Mouse (Mus musculus): ENCODE data around the gene Shroom1. TPM values are rescaled to one million over a fixed set of nuclear protein-coding genes. Genes with fewer than 3 reads are reported as not detected.

Gene Shroom1
- polyA plus RNA-seq, 1 experiment from 2014 or later: 1.5 TPM

- peaks cover 9% of the 10 kb centered on the region; the same call in 1 of the 2 replicates for H3K36me3 ChIP-seq
- no peaks in the 10 kb centered on the region for H3K9me3 ChIP-seq (replicated peaks)
- peak overlapping the region; percentile 95 for H3K4me2 ChIP-seq
- H3K4me3 ChIP-seq (replicated peaks): peak overlapping the region; percentile 78
- WGBS (ENCODE audit: insufficient replicate concordance): 32% methylated on average over 4 of the region's 4 CpGs
- ATAC-seq (ENCODE audit: low read depth) (peak; percentile 80), DNase-seq (peak; percentile 57)
- H3K27ac ChIP-seq: peak overlapping the region; percentile 98
- H3K27me3 ChIP-seq: peaks cover 44% of the 10 kb centered on the region
- peak overlapping the region; percentile 85 for H3K9ac ChIP-seq
- peaks cover 82% of the 10 kb centered on the region for H3K4me1 ChIP-seq (replicated peaks)
These were observed 24.2 kb downstream of the Shroom1 start for GRCm38 (mm10) chr11:53481088-53481730.

- peak overlapping the region; percentile 67 for H3K9ac ChIP-seq
- 26% methylated on average over 9 of the region's 9 CpGs for WGBS (ENCODE audit: insufficient replicate concordance)
- H3K4me1 ChIP-seq (replicated peaks): peaks cover 90% of the 10 kb centered on the region
- peaks cover 45% of the 10 kb centered on the region for H3K27me3 ChIP-seq
- H3K27ac ChIP-seq: peak overlapping the region; percentile 98
- H3K4me3 ChIP-seq (replicated peaks): peak overlapping the region; percentile 35
- peaks cover 3% of the 10 kb centered on the region; the same call in 1 of the 2 replicates for H3K36me3 ChIP-seq
- H3K9me3 ChIP-seq (replicated peaks): no peaks in the 10 kb centered on the region
- peak overlapping the region; percentile 63 for H3K4me2 ChIP-seq
- DNase-seq (peak; percentile 67), ATAC-seq (ENCODE audit: low read depth) (peak; percentile 85)
These were observed 26.3 kb downstream of the Shroom1 start for GRCm38 (mm10) chr11:53483159-53483891.

GRCm38 (mm10) chr11:53485719-53486118 is 28.7 kb downstream of the Shroom1 start:
- Histone ChIP-seq H3K27ac (peak overlapping the region; percentile 98; the same call in 1 of the 2 replicates), H3K9me3 (replicated peaks) (no peaks in the 10 kb centered on the region), H3K4me3 (replicated peaks) (no peak overlapping the region), H3K36me3 (no peaks in the 10 kb centered on the region), H3K9ac (no peak overlapping the region), H3K4me2 (no peak overlapping the region), H3K27me3 (peaks cover 26% of the 10 kb centered on the region), H3K4me1 (replicated peaks) (peaks cover 66% of the 10 kb centered on the region)
- 31% methylated on average over 3 of the region's 3 CpGs for WGBS (ENCODE audit: insufficient replicate concordance)
- no peak for DNase-seq
- ATAC-seq (ENCODE audit: low read depth): no peak

- 83% methylated on average over 3 of the region's 3 CpGs for WGBS (ENCODE audit: insufficient replicate concordance)
- H3K36me3 ChIP-seq: no peaks in the 10 kb centered on the region
- peaks cover 61% of the 10 kb centered on the region for H3K4me1 ChIP-seq (replicated peaks)
- no peaks in the 10 kb centered on the region for H3K9me3 ChIP-seq (replicated peaks)
- H3K4me3 ChIP-seq (replicated peaks): no peak overlapping the region
- no peak overlapping the region for H3K4me2 ChIP-seq
- ATAC-seq (ENCODE audit: low read depth): no peak
- H3K9ac ChIP-seq: no peak overlapping the region
- DNase-seq: no peak
- peaks cover 26% of the 10 kb centered on the region for H3K27me3 ChIP-seq
- H3K27ac ChIP-seq: no peak overlapping the region
These were observed 29.3 kb downstream of the Shroom1 start for GRCm38 (mm10) chr11:53486351-53486750.

GRCm38 (mm10) chr11:53486822-53487594 is 30.0 kb downstream of the Shroom1 start:
- H3K27me3 ChIP-seq: peaks cover 26% of the 10 kb centered on the region
- DNase-seq (no peak), ATAC-seq (ENCODE audit: low read depth) (no peak)
- no peaks in the 10 kb centered on the region for H3K36me3 ChIP-seq
- 11% methylated on average over 27 of the region's 27 CpGs for WGBS (ENCODE audit: insufficient replicate concordance)
- peak overlapping the region; percentile 28; the same call in 1 of the 2 replicates for H3K9ac ChIP-seq
- no peak overlapping the region for H3K27ac ChIP-seq
- peak overlapping the region; percentile 47 for H3K4me2 ChIP-seq
- H3K9me3 ChIP-seq (replicated peaks): no peaks in the 10 kb centered on the region
- H3K4me3 ChIP-seq (replicated peaks): no peak overlapping the region; the same call in 1 of the 2 replicates
- peaks cover 54% of the 10 kb centered on the region for H3K4me1 ChIP-seq (replicated peaks)

- H3K27me3 ChIP-seq: peaks cover 26% of the 10 kb centered on the region
- H3K9ac ChIP-seq: no peak overlapping the region
- H3K4me3 ChIP-seq (replicated peaks): no peak overlapping the region
- no peak for ATAC-seq (ENCODE audit: low read depth)
- H3K36me3 ChIP-seq: no peaks in the 10 kb centered on the region
- peaks cover 36% of the 10 kb centered on the region for H3K4me1 ChIP-seq (replicated peaks)
- H3K4me2 ChIP-seq: no peak overlapping the region
- H3K9me3 ChIP-seq (replicated peaks): no peaks in the 10 kb centered on the region
- no peak for DNase-seq
- 89% methylated on average over 5 of the region's 5 CpGs for WGBS (ENCODE audit: insufficient replicate concordance)
- no peak overlapping the region for H3K27ac ChIP-seq
These were observed 32.0 kb downstream of the Shroom1 start for GRCm38 (mm10) chr11:53489007-53489406.

GRCm38 (mm10) chr11:53489421-53489820 is 32.4 kb downstream of the Shroom1 start:
- no peak for DNase-seq
- H3K4me2 ChIP-seq: no peak overlapping the region
- no peak overlapping the region for H3K4me3 ChIP-seq (replicated peaks)
- H3K9ac ChIP-seq: no peak overlapping the region
- no peaks in the 10 kb centered on the region for H3K36me3 ChIP-seq
- H3K27ac ChIP-seq: no peak overlapping the region
- peaks cover 26% of the 10 kb centered on the region for H3K27me3 ChIP-seq
- 84% methylated on average over 9 of the region's 9 CpGs for WGBS (ENCODE audit: insufficient replicate concordance)
- no peaks in the 10 kb centered on the region for H3K9me3 ChIP-seq (replicated peaks)
- no peak for ATAC-seq (ENCODE audit: low read depth)
- H3K4me1 ChIP-seq (replicated peaks): peaks cover 32% of the 10 kb centered on the region

GRCm38 (mm10) chr11:53491954-53492401 is 35.0 kb downstream of the Shroom1 start:
- peaks cover 19% of the 10 kb centered on the region for H3K27me3 ChIP-seq
- no peaks in the 10 kb centered on the region for H3K9me3 ChIP-seq (replicated peaks)
- WGBS (ENCODE audit: insufficient replicate concordance): 15% methylated on average over 8 of the region's 8 CpGs
- peaks cover 8% of the 10 kb centered on the region for H3K4me1 ChIP-seq (replicated peaks)
- H3K27ac ChIP-seq: no peak overlapping the region
- no peaks in the 10 kb centered on the region for H3K36me3 ChIP-seq
- no peak overlapping the region for H3K4me2 ChIP-seq
- no peak for DNase-seq
- H3K4me3 ChIP-seq (replicated peaks): no peak overlapping the region
- no peak overlapping the region for H3K9ac ChIP-seq
- ATAC-seq (ENCODE audit: low read depth): no peak

GRCm38 (mm10) chr11:53493243-53493955 is 36.4 kb downstream of the Shroom1 start:
- Histone ChIP-seq H3K36me3 (no peaks in the 10 kb centered on the region), H3K4me2 (no peak overlapping the region), H3K4me3 (replicated peaks) (no peak overlapping the region), H3K9ac (no peak overlapping the region), H3K9me3 (replicated peaks) (no peaks in the 10 kb centered on the region), H3K4me1 (replicated peaks) (no peaks in the 10 kb centered on the region; the same call in 1 of the 2 replicates), H3K27me3 (peaks cover 13% of the 10 kb centered on the region), H3K27ac (no peak overlapping the region)
- no peak for ATAC-seq (ENCODE audit: low read depth)
- 54% methylated on average over 3 of the region's 3 CpGs for WGBS (ENCODE audit: insufficient replicate concordance)
- no peak for DNase-seq

- Histone ChIP-seq H3K4me2 (no peak overlapping the region), H3K27me3 (peaks cover 24% of the 10 kb centered on the region), H3K9me3 (replicated peaks) (no peaks in the 10 kb centered on the region), H3K9ac (no peak overlapping the region), H3K4me3 (replicated peaks) (no peak overlapping the region), H3K27ac (no peak overlapping the region), H3K36me3 (no peaks in the 10 kb centered on the region), H3K4me1 (replicated peaks) (peaks cover under 1% of the 10 kb centered on the region)
- DNase-seq: no peak
- WGBS (ENCODE audit: insufficient replicate concordance): 64% methylated on average over 6 of the region's 6 CpGs
- ATAC-seq (ENCODE audit: low read depth): no peak
These were observed 38.4 kb downstream of the Shroom1 start for GRCm38 (mm10) chr11:53495417-53495816.

Data from liver, embryonic 13.5 days (tissue).